Mouse (Mus musculus): ENCODE results near the gene Tfeb.

- TF ChIP-seq CTCF (IDR thresholded peaks at IDR 0.05; ENCODE audit: borderline replicate concordance, extremely low read depth, insufficient read depth, insufficient read length): no peak
- no peak for TF ChIP-seq POLR2A (IDR thresholded peaks at IDR 0.05; ENCODE audit: borderline replicate concordance, extremely low read depth, insufficient read depth, insufficient read length, poor library complexity, severe bottlenecking)
Measured at GRCm38 (mm10) chr17:47796156-47796816, 59.5 kb downstream of the Tfeb start.
